Mouse (Mus musculus) layer of hippocampus, postnatal 25 days (tissue): ENCODE measurements around the gene Atp2c2. TPM values are rescaled to one million over a fixed set of nuclear protein-coding genes. Genes with fewer than 3 reads are reported as not detected.
A peak's percentile ranks its signal among the peaks of the same experiment; 100 is the strongest.

Experiments used
- DNase-seq, 2 experiments: peaks; one replicate each; pipeline ENCODE4 v3.0.0; 2022; ENCODE audit warnings: mixed read lengths in 2 of 2, low spot score in 1 of 2; ENCODE audit errors: extremely low spot score in 1 of 2
- total RNA-seq, 2 experiments: library from RNA; stranded (reverse); gene quantifications; 2 replicates each; pipeline ENCODE4 v1.2.3; 2021

Gene Atp2c2
- total RNA-seq, 2 experiments from 2014 or later: 1.8 to 1.9 TPM

GRCm38 (mm10) chr8:119698960-119699359, 849 bp upstream of the Atp2c2 start:
- DNase-seq: peak in 1 of 2 experiments; percentile 68

GRCm38 (mm10) chr8:119702965-119703364, 3.2 kb downstream of the Atp2c2 start:
- DNase-seq: no peak

GRCm38 (mm10) chr8:119707146-119707545, 7.3 kb downstream of the Atp2c2 start:
- no peak for DNase-seq

GRCm38 (mm10) chr8:119708471-119708870, 8.7 kb downstream of the Atp2c2 start:
- DNase-seq: no peak

GRCm38 (mm10) chr8:119708878-119709702, 9.3 kb downstream of the Atp2c2 start:
- DNase-seq: no peak

GRCm38 (mm10) chr8:119709703-119710093, 9.9 kb downstream of the Atp2c2 start:
- no peak for DNase-seq

GRCm38 (mm10) chr8:119712226-119712625, 12.4 kb downstream of the Atp2c2 start:
- DNase-seq: no peak

GRCm38 (mm10) chr8:119713421-119713820, 13.6 kb downstream of the Atp2c2 start:
- DNase-seq: no peak

- DNase-seq: no peak
Measured at GRCm38 (mm10) chr8:119715221-119715620, 15.4 kb downstream of the Atp2c2 start.

- DNase-seq: no peak
Measured at GRCm38 (mm10) chr8:119716730-119717299, 17.0 kb downstream of the Atp2c2 start.

GRCm38 (mm10) chr8:119717765-119718164, 18.0 kb downstream of the Atp2c2 start:
- peak in 1 of 2 experiments; percentile 37 for DNase-seq

GRCm38 (mm10) chr8:119719011-119719501, 19.2 kb downstream of the Atp2c2 start:
- peak in 1 of 2 experiments; percentile 23 for DNase-seq

- no peak for DNase-seq
Measured at GRCm38 (mm10) chr8:119722348-119722747, 22.5 kb downstream of the Atp2c2 start.

GRCm38 (mm10) chr8:119723676-119724075, 23.9 kb downstream of the Atp2c2 start:
- DNase-seq: no peak

GRCm38 (mm10) chr8:119724596-119724995, 24.8 kb downstream of the Atp2c2 start:
- no peak for DNase-seq

- DNase-seq: no peak
Measured at GRCm38 (mm10) chr8:119727093-119727492, 27.3 kb downstream of the Atp2c2 start.

GRCm38 (mm10) chr8:119728351-119728895, 28.6 kb downstream of the Atp2c2 start:
- DNase-seq: no peak

- no peak for DNase-seq
Measured at GRCm38 (mm10) chr8:119732072-119732471, 32.3 kb downstream of the Atp2c2 start.

GRCm38 (mm10) chr8:119736348-119736917, 36.6 kb downstream of the Atp2c2 start:
- no peak for DNase-seq

- DNase-seq: no peak
Measured at GRCm38 (mm10) chr8:119737093-119737900, 37.5 kb downstream of the Atp2c2 start.
